Mouse (Mus musculus) limb, embryonic 12.5 days (tissue): Measurements from ENCODE around the gene Fen1. TPM values are rescaled to one million over a fixed set of nuclear protein-coding genes. Genes with fewer than 3 reads are reported as not detected.

Experiments used
- ATAC-seq: fragments of 200-750 bp; cut with Nextera tagmentation; 2 replicates; pipeline ENCODE4 v1.8.0; 2017; ENCODE audit warnings: low read depth, moderate TSS enrichment; ENCODE audit not compliant: insufficient number of reproducible peaks, insufficient read depth, low FRiP score, low TSS enrichment
- H3K27ac ChIP-seq: fragments of 300-500 bp; sonication (generic); 2 replicates; pipeline ENCODE4 v1.5.1; 2016; ENCODE audit warnings: mild to moderate bottlenecking, moderate library complexity
- H3K27me3 ChIP-seq: fragments of 300-500 bp; sonication (generic); 2 replicates; pipeline ENCODE4 v1.6.1; 2016; ENCODE audit warnings: mild to moderate bottlenecking, moderate library complexity
- H3K36me3 ChIP-seq: fragments of 300-500 bp; sonication (generic); 2 replicates; pipeline ENCODE4 v1.6.1; 2016; ENCODE audit warnings: mild to moderate bottlenecking, moderate library complexity
- H3K4me1 ChIP-seq: fragments of 300-500 bp; sonication (generic); replicated peaks from 2 replicates; pipeline ENCODE4 v1.6.1; 2016
- H3K4me2 ChIP-seq: fragments of 300-500 bp; sonication (generic); 2 replicates; pipeline ENCODE4 v1.6.1; 2016; ENCODE audit warnings: mild to moderate bottlenecking, moderate library complexity
- H3K4me3 ChIP-seq: fragments of 300-500 bp; sonication (generic); replicated peaks from 2 replicates; pipeline ENCODE4 v1.5.1; 2016; ENCODE audit warnings: mild to moderate bottlenecking
- H3K9ac ChIP-seq: fragments of 300-500 bp; sonication (generic); replicated peaks from 2 replicates; pipeline ENCODE4 v1.6.1; 2016; ENCODE audit warnings: mild to moderate bottlenecking, moderate library complexity
- H3K9me3 ChIP-seq: fragments of 300-500 bp; sonication (generic); 2 replicates; pipeline ENCODE4 v1.6.1; 2016; ENCODE audit warnings: mild to moderate bottlenecking, moderate library complexity
- WGBS: fragments of 180-500 bp; shearing (Covaris S2); methylation state at CpG from one replicate; pipeline ENCODE4 v1.1.7; 2016; 5-methylcytosine and 5-hydroxymethylcytosine counted together
- polyA plus RNA-seq: library from polyadenylated mRNA; unstranded; fragments of >200 nt; fragmentation: Nextera tagmentation; extraction: Ambion mirVana; gene quantifications from 2 replicates; pipeline ENCODE4 v1.2.1, GENCODE M21; 2016

Fen1 gene
- 109 and 115 TPM in 2 replicates for polyA plus RNA-seq

- peaks cover 15% of the 10 kb centered on the region for H3K4me1 ChIP-seq
- no peaks in the 10 kb centered on the region for H3K9me3 ChIP-seq
- peak; percentile 89 for ATAC-seq
- H3K27me3 ChIP-seq = no peaks in the 10 kb centered on the region
- peaks cover 60% of the 10 kb centered on the region for H3K36me3 ChIP-seq
- peak within 1 kb of the TSS; percentile 84 for H3K4me3 ChIP-seq
- H3K27ac ChIP-seq = peak within 1 kb of the TSS; percentile 82
- H3K4me2 ChIP-seq = peak within 1 kb of the TSS; percentile 90
- under 1% methylated on average over 40 of the region's 40 CpGs for WGBS
- peak within 1 kb of the TSS; percentile 89 for H3K9ac ChIP-seq
These were observed at the start of gene Fen1, which contains the start of gene Tmem258 for GRCm38 (mm10) chr19:10203848-10204615. Fen1 (minus strand) TSS chr19:10204169. Tmem258 (plus strand) TSS chr19:10204014.

GRCm38 (mm10) chr19:10248128-10248527, 44.2 kb upstream of the Fen1 start:
- Histone ChIP-seq H3K9ac (no peak overlapping the region), H3K27me3 (peaks cover 39% of the 10 kb centered on the region), H3K9me3 (no peaks in the 10 kb centered on the region), H3K27ac (no peak overlapping the region), H3K4me2 (no peak overlapping the region), H3K4me3 (no peak overlapping the region), H3K4me1 (peaks cover 40% of the 10 kb centered on the region), H3K36me3 (0 out of 2 replicates have a peak, but pooled peaks cover 9% of the 10 kb centered on the region)
- WGBS = 32% methylated on average over 20 of the region's 20 CpGs
- peak; percentile 11; the same call in 1 of the 2 replicates for ATAC-seq

DNA sequence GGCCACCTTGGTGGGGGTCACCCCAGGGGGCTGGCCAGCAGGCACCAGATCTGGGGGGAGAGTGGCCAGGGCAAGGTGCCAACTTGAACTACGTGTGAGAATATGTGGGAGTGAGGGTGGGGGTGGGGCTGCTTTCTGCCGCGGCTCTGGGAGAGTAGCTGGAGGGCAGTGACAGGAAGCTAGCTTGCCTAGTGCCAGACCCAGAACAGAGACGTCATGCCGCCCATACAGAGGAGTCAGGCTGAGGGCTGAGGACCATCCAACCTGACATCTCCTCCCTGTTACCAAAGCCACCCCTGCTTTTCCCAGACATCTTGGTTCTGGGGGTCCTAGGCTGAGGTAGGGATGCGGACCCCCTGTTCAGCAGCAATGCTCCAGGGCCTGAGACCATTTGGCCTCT, 43.2 kb upstream of the Fen1 start:
- Histone ChIP-seq H3K27me3 (peaks cover 39% of the 10 kb centered on the region), H3K9ac (no peak overlapping the region), H3K36me3 (0 out of 2 replicates have a peak, but pooled peaks cover 9% of the 10 kb centered on the region), H3K4me3 (no peak overlapping the region), H3K27ac (no peak overlapping the region), H3K9me3 (no peaks in the 10 kb centered on the region), H3K4me1 (peaks cover 46% of the 10 kb centered on the region), H3K4me2 (no peak overlapping the region; the same call in 1 of the 2 replicates)
- 19% methylated on average over 6 of the region's 6 CpGs for WGBS
- no peak for ATAC-seq

GRCm38 (mm10) chr19:10244183-10244582, 40.2 kb upstream of the Fen1 start:
- Histone ChIP-seq H3K9ac (no peak overlapping the region), H3K36me3 (0 out of 2 replicates have a peak, but pooled peaks cover 9% of the 10 kb centered on the region), H3K4me1 (peaks cover 58% of the 10 kb centered on the region), H3K4me3 (no peak overlapping the region), H3K4me2 (no peak overlapping the region), H3K27ac (0 out of 2 replicates have a peak overlapping the region, but pooled peaks have one; percentile 5), H3K9me3 (no peaks in the 10 kb centered on the region), H3K27me3 (peaks cover 14% of the 10 kb centered on the region)
- WGBS = 21% methylated on average over 3 of the region's 3 CpGs
- ATAC-seq = no peak

- 7% methylated on average over 8 of the region's 8 CpGs for WGBS
- Histone ChIP-seq H3K4me1 (peaks cover 59% of the 10 kb centered on the region), H3K27me3 (peaks cover 5% of the 10 kb centered on the region; the same call in 1 of the 2 replicates), H3K27ac (peak overlapping the region; percentile 51), H3K4me2 (0 out of 2 replicates have a peak overlapping the region, but pooled peaks have one; percentile 6), H3K36me3 (0 out of 2 replicates have a peak, but pooled peaks cover 7% of the 10 kb centered on the region), H3K9ac (0 out of 2 replicates have a peak overlapping the region, but pooled peaks have one; percentile 13), H3K4me3 (no peak overlapping the region), H3K9me3 (no peaks in the 10 kb centered on the region)
- ATAC-seq = no peak
These were observed 38.9 kb upstream of the Fen1 start for GRCm38 (mm10) chr19:10242916-10243315.

GRCm38 (mm10) chr19:10240654-10241305, 36.8 kb upstream of the Fen1 start, which contains the start of gene Myrf:
Myrf (minus strand) TSS chr19:10240748.
- peak within 1 kb of the TSS; percentile 78 for H3K4me2 ChIP-seq
- no peaks in the 10 kb centered on the region; the same call in 1 of the 2 replicates for H3K27me3 ChIP-seq
- peaks cover 41% of the 10 kb centered on the region for H3K4me1 ChIP-seq
- H3K36me3 ChIP-seq = no peaks in the 10 kb centered on the region
- peak within 1 kb of the TSS; percentile 55 for H3K4me3 ChIP-seq
- H3K27ac ChIP-seq = no peak within 1 kb of the TSS
- WGBS = 8% methylated on average over 42 of the region's 43 CpGs
- peak within 1 kb of the TSS; percentile 72 for H3K9ac ChIP-seq
- no peaks in the 10 kb centered on the region for H3K9me3 ChIP-seq
- ATAC-seq = peak; percentile 48

GRCm38 (mm10) chr19:10239975-10240653, 36.1 kb upstream of the Fen1 start:
- Histone ChIP-seq H3K9ac (peak overlapping the region; percentile 72), H3K27ac (no peak overlapping the region), H3K4me2 (peak overlapping the region; percentile 78), H3K4me3 (peak overlapping the region; percentile 55), H3K36me3 (no peaks in the 10 kb centered on the region), H3K4me1 (peaks cover 41% of the 10 kb centered on the region), H3K9me3 (no peaks in the 10 kb centered on the region), H3K27me3 (no peaks in the 10 kb centered on the region; the same call in 1 of the 2 replicates)
- 4% methylated on average over 26 of the region's 26 CpGs for WGBS
- ATAC-seq = 0 out of 2 replicates have a peak, but pooled peaks have one; percentile 29

DNA sequence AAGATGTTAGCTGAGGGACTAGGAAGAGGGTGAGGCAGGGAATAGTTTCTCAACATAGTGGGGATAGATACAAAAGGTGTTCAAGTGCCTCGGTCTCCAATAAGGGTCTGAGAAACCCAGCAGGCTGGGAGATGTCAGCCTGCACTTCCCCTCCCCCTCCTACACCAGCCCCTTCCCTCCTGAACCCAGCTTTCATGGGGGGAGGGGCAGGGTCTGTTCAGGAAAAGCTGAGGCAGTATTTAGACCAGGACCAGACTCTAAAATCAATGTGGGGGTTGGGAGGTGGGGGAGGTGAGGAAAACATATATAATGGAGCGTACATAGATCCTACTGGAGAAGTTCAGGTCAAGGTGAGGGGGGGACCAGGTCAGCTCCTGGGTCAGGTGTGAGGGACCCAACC, 35.5 kb upstream of the Fen1 start:
- no peak overlapping the region for H3K9ac ChIP-seq
- peak overlapping the region; percentile 78 for H3K4me2 ChIP-seq
- H3K36me3 ChIP-seq = no peaks in the 10 kb centered on the region
- no peak for ATAC-seq
- H3K27ac ChIP-seq = no peak overlapping the region
- H3K9me3 ChIP-seq = no peaks in the 10 kb centered on the region
- H3K27me3 ChIP-seq = no peaks in the 10 kb centered on the region; the same call in 1 of the 2 replicates
- 26% methylated on average over 2 of the region's 2 CpGs for WGBS
- H3K4me1 ChIP-seq = peaks cover 37% of the 10 kb centered on the region
- 0 out of 2 replicates have a peak overlapping the region, but pooled peaks have one; percentile 55 for H3K4me3 ChIP-seq

- Histone ChIP-seq H3K9ac (no peak overlapping the region), H3K4me2 (no peak overlapping the region), H3K27me3 (no peaks in the 10 kb centered on the region), H3K36me3 (no peaks in the 10 kb centered on the region), H3K27ac (no peak overlapping the region), H3K4me1 (peaks cover 28% of the 10 kb centered on the region), H3K4me3 (no peak overlapping the region), H3K9me3 (no peaks in the 10 kb centered on the region)
- WGBS = 65% methylated on average over 3 of the region's 3 CpGs
- no peak for ATAC-seq
These were observed 34.5 kb upstream of the Fen1 start for GRCm38 (mm10) chr19:10238477-10238876.

DNA sequence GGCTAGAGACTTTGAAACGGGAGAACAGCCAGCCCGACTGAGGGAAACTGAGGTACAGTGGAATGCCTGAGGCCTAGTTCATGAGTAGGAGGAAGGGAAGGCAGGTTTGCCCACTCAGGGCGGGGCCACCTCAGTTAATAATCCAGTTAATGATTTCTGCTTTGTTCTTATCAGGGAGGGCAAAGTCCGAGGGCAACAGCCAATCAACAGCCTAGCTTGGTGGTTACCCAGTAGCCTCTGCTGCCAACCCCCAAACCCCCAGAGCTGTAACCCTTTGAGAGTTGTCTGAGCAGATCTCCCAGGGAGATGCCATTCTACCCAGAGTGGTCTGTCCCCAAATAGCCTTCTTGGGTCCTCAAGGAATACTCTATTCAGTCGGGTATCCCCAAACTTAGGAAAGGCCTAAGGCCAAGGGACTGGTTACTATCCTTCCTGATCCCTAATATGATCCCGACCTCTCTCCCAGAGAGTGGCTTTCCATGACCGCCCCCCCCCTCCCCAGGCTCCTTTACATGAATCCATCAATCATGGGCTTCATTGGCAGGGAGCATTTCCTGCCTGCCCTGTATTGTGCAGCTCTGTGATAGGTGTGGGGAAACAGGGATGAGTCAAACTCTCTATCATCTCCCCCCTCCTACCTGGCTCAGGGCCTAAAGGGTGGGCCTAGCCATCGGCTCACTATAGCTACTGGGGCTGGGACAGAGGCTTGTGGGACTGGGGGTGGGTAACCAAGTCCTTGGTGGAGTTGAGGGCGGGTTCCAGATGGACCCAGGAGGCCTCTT, 32.0 kb upstream of the Fen1 start:
- 83% methylated on average over 9 of the region's 9 CpGs for WGBS
- H3K9me3 ChIP-seq = no peaks in the 10 kb centered on the region
- H3K9ac ChIP-seq = no peak overlapping the region
- no peak for ATAC-seq
- H3K27ac ChIP-seq = no peak overlapping the region
- peaks cover 42% of the 10 kb centered on the region for H3K4me1 ChIP-seq
- no peak overlapping the region for H3K4me3 ChIP-seq
- no peak overlapping the region for H3K4me2 ChIP-seq
- H3K36me3 ChIP-seq = no peaks in the 10 kb centered on the region
- H3K27me3 ChIP-seq = no peaks in the 10 kb centered on the region
